Mouse (Mus musculus) G1E (cell line): Measurements from ENCODE around the gene Syne2. TPM values are rescaled to one million over a fixed set of nuclear protein-coding genes. Genes with fewer than 3 reads are reported as not detected.

Experiments
- ATAC-seq: 2 replicates; pipeline ENCODE4 v1.8.0; 2016; ENCODE audit warnings: mild to moderate bottlenecking; ENCODE audit not compliant: insufficient number of reproducible peaks, poor library complexity, low FRiP score, severe bottlenecking; ENCODE audit errors: extremely low read depth
- DNase-seq: peaks from one replicate; pipeline ENCODE4 v3.0.0; 2012; ENCODE audit warnings: low spot score
- H3K27me3 ChIP-seq: 2 replicates; pipeline ENCODE4 v1.6.1; 2012; ENCODE audit warnings: mild to moderate bottlenecking, low read length, inconsistent platforms; ENCODE audit not compliant: insufficient read depth
- H3K36me3 ChIP-seq: replicated peaks from 2 replicates; pipeline ENCODE3; 2012; ENCODE audit warnings: mild to moderate bottlenecking, inconsistent platforms
- H3K4me1 ChIP-seq: 2 replicates; pipeline ENCODE4 v1.6.1; 2012; ENCODE audit warnings: low read depth, low read length, inconsistent platforms, mixed read lengths; ENCODE audit not compliant: insufficient read depth
- H3K4me3 ChIP-seq: 2 replicates; pipeline ENCODE4 v1.5.1; 2012; ENCODE audit warnings: low read depth, mild to moderate bottlenecking, inconsistent platforms, low read length, moderate library complexity, mixed read lengths
- H3K9me3 ChIP-seq: replicated peaks from 2 replicates; pipeline ENCODE4 v1.6.1; 2012; ENCODE audit warnings: inconsistent platforms
- CTCF ChIP-seq: IDR thresholded peaks from 2 replicates; pipeline ENCODE4 v1.5.1; 2012; ENCODE audit warnings: low read depth, low read length, inconsistent platforms, mixed read lengths
- GATA1 ChIP-seq: IDR thresholded peaks from 2 replicates; pipeline ENCODE4 v1.6.1; 2012; ENCODE audit warnings: borderline replicate concordance, low read length, inconsistent platforms, mixed read lengths
- GATA2 ChIP-seq: IDR thresholded peaks from 2 replicates; pipeline ENCODE4 v1.6.1; 2012; ENCODE audit warnings: low read depth, low read length, inconsistent platforms, borderline replicate concordance
- POLR2AphosphoS5 ChIP-seq: IDR thresholded peaks from 2 replicates; pipeline ENCODE4 v1.6.1; 2012; ENCODE audit warnings: low read depth, low read length, inconsistent platforms; ENCODE audit not compliant: insufficient replicate concordance
- TAL1 ChIP-seq: conservative IDR thresholded peaks from 2 replicates; pipeline ENCODE4 v1.6.1; 2012; ENCODE audit warnings: low read depth, low read length, inconsistent platforms, mixed read lengths
- polyA plus RNA-seq: library from polyadenylated mRNA; stranded (reverse); fragments of >175 nt; gene quantifications from 2 replicates; pipeline ENCODE4 v1.2.3, GENCODE M21; 2012
- total RNA-seq, 2 experiments: library from RNA; stranded (forward) in 1 of 2; stranded (reverse) in 1 of 2; fragments of 200-1000 nt in 1 of 2; fragments of >200 nt in 1 of 2; fragmentation: Nextera tagmentation in 1 of 2; gene quantifications; 2 replicates each; pipeline ENCODE4 v1.2.3; 2014 to 2017

The Syne2 gene
- total and polyA plus RNA-seq, 3 experiments: 0.82 TPM; not detected in 2

DNA sequence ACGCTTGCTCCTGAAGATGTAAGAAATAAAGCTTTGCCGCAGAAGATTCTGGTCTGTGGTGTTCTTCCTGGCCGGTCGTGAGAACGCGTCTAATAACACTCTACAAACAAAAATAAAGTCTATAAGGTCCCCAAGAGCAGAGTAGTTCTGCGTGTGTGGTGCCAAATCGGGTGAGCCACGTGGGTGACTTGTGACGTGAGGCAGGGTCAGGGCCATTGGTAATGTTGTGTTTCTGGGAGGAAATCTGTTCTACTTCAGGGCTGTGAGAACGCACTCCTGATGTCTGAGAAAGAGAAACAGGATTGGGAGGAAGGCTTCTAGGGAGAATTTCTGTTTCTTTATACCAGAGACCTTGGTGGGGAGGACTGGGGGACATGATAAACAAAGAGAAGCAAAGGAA lies 42.0 kb downstream of the Syne2 start:
- Histone ChIP-seq H3K9me3 (no peaks in the 10 kb centered on the region), H3K36me3 (no peaks in the 10 kb centered on the region), H3K27me3 (peaks cover 8% of the 10 kb centered on the region; the same call in 1 of the 2 replicates), H3K4me3 (no peak overlapping the region), H3K4me1 (peaks cover 4% of the 10 kb centered on the region)
- no peak for ATAC-seq
- no peak for TF ChIP-seq POLR2AphosphoS5
- TF ChIP-seq TAL1: no peak
- TF ChIP-seq CTCF: no peak
- TF ChIP-seq GATA1: no peak
- TF ChIP-seq GATA2: no peak
- no peak for DNase-seq

DNA sequence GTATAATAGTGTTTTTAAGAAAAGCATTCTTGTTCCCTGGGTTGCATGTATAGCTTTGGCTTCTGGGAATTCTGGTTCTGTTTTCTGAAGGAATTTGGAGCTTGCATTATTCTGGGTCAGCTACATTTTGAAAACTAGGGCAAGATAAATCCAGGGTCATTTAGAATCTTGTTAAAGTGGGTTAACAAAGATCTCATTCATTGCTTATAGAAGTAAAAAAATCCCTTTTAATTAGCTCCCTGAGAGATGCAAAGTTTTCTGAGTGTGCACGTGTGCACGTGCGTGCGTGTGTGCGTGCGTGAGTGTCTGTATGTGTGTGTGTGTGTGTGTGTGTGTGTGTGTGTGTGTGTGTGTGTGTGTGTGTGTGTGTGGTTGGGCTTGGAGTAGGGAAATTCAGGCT lies 42.9 kb downstream of the Syne2 start:
- no peaks in the 10 kb centered on the region for H3K4me1 ChIP-seq
- DNase-seq (no peak), ATAC-seq (no peak)
- H3K27me3 ChIP-seq: 0 out of 2 replicates have a peak, but pooled peaks cover 5% of the 10 kb centered on the region
- H3K9me3 ChIP-seq: no peaks in the 10 kb centered on the region
- TF ChIP-seq GATA1 (no peak), GATA2 (no peak), CTCF (no peak), TAL1 (no peak), POLR2AphosphoS5 (no peak)
- H3K36me3 ChIP-seq: no peaks in the 10 kb centered on the region
- H3K4me3 ChIP-seq: no peak overlapping the region

DNA sequence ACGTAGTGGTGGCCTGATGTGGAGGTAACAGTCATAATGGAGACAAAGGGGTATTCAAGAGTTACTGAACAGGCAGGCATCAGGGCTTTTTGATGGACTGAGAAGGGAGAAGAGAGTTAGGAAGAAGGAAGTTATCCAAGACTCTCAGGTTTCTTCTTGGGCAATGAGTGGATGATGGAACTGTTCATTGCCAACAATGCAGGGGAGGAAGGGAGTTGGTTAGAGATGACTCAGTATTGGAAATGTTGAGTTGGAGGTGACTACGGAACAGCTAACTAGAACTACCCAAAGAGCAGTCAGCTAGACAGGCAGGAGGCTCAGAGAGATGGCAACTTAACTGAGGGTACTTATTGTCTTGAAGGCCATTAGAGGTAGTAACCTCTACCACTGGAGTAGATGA lies 47.2 kb downstream of the Syne2 start:
- Histone ChIP-seq H3K36me3 (no peaks in the 10 kb centered on the region), H3K4me3 (no peak overlapping the region), H3K4me1 (no peaks in the 10 kb centered on the region), H3K9me3 (no peaks in the 10 kb centered on the region), H3K27me3 (0 out of 2 replicates have a peak, but pooled peaks cover 3% of the 10 kb centered on the region)
- DNase-seq (no peak), ATAC-seq (no peak)
- no peak for TF ChIP-seq TAL1
- TF ChIP-seq CTCF: no peak
- no peak for TF ChIP-seq GATA1
- no peak for TF ChIP-seq POLR2AphosphoS5
- TF ChIP-seq GATA2: no peak

DNA sequence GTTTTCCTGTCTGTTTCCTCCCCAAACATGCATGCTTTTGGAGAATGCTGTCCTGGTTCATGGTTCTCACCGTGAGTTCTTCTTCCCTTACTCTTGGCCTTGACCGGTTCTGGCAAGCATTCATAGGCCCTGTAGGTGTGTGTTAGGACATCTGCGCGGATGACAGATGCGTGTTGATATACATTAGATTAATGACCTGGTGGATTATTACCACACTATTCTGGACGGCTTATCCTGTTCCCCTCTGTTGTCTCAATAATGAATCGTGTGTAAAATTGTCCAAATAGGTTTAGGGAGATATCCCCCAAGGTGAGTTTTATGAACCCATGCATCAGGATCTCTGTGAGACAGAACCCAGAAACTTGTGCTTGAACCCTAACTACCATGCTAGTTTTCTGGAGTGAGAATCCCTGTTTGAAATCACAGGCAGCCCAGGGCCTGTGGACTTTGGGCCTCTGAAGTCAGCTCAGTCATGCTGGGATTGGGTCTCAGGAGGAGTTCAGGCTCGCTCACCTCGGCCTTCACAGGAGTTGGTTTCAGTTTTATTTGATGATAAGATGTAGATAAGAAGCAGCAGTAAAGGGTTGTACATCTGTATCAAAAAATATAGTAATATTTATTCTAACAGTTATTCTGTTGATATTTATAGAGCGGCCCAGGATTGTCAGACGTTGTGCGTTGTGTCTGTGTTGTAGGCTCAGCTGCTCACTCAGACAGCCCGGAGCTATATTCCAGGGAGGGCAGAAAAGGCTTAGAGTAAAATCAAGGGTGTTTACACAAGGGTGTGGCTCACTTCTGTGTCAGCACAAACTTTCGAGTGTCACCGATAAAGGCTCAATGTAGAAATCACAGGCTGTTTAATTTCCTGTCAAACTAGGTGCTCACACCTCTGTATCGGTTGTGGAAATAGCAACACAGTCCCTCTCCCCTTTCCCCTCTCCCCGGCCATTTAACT lies 48.8 kb downstream of the Syne2 start:
- ATAC-seq (no peak), DNase-seq (no peak)
- Histone ChIP-seq H3K9me3 (no peaks in the 10 kb centered on the region), H3K27me3 (0 out of 2 replicates have a peak, but pooled peaks cover 3% of the 10 kb centered on the region), H3K4me3 (no peak overlapping the region), H3K4me1 (no peaks in the 10 kb centered on the region), H3K36me3 (no peaks in the 10 kb centered on the region)
- TF ChIP-seq POLR2AphosphoS5 (no peak), GATA2 (no peak), TAL1 (no peak), CTCF (no peak), GATA1 (no peak)

DNA sequence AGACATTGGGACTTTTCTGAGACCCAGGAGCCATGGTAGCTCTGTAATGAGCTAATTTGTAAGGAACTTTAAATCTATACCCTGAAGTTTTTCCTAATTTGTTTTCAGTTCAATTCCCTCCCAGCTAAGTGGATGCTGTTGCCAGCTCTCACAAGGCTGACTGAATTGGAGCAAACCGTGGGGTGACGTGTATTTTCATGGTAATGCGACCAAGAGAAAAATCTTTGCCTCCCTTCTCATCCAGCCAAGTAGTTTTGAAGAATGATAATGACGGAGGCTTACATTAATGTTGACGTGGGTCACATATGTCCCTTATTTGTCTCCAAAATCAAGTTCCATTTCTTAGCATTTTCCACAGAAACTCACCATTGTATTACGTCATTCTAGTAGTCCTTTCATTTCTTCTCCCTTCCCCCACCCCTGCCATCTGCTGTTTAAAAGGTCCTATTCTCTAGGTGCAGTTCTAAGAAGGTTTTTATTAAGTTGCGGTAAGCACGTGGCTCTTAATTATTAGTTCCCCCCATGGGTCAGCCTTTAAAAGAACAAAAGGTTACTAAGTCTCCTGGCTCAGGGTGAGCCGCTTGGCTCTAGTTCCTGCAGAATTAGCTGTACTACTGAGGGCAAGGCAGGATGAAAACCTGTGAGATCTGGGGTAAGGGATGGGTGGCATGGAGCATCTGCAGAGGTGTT lies 55.8 kb downstream of the Syne2 start:
- Histone ChIP-seq H3K4me3 (no peak overlapping the region), H3K4me1 (no peaks in the 10 kb centered on the region), H3K27me3 (peaks cover 15% of the 10 kb centered on the region), H3K36me3 (no peaks in the 10 kb centered on the region), H3K9me3 (no peaks in the 10 kb centered on the region)
- ATAC-seq (no peak), DNase-seq (no peak)
- TF ChIP-seq GATA2: no peak
- no peak for TF ChIP-seq TAL1
- TF ChIP-seq GATA1: no peak
- no peak for TF ChIP-seq CTCF
- no peak for TF ChIP-seq POLR2AphosphoS5

DNA sequence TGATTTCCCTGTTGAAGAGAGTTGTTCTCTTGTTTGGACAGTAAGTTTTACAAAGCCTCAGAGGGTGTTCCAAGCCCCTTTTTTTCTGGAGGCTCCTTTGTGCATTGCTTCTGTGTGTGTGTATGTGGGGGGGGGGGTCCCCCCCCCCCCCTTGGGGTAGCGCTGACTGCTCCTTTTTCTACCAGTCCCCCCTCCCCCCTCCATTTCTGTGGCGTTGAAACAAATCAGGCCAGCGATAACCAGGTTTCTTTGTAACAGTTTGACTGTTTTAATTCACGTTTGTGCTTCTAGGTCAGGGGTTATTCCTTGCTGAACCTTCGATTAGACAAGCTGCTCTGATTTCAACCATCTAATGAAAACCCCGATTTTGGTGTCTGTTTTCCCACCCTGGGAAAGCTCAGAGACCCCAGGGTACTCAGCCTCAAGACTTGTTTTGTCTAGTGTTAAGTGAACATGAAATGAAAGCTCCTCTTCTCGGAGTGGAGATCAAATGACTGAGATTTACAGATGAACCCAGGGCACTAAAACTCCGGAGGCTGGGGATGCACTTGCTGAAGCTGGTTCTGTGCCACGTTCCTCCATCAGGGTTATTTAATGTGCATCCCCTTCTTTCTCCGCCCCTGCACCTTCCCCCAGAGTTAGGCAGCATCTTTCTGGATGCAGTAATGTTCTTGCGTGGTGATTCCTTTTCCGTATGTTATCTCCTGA lies 56.5 kb downstream of the Syne2 start:
- no peak for DNase-seq
- H3K4me3 ChIP-seq: no peak overlapping the region
- H3K36me3 ChIP-seq: no peaks in the 10 kb centered on the region
- H3K27me3 ChIP-seq: peaks cover 11% of the 10 kb centered on the region
- H3K9me3 ChIP-seq: no peaks in the 10 kb centered on the region
- H3K4me1 ChIP-seq: no peaks in the 10 kb centered on the region
- no peak for TF ChIP-seq TAL1
- TF ChIP-seq POLR2AphosphoS5: no peak
- no peak for TF ChIP-seq CTCF
- TF ChIP-seq GATA2: no peak
- TF ChIP-seq GATA1: no peak
- ATAC-seq: no peak
